Mouse (Mus musculus): ENCODE data around the gene Vamp2.

The Vamp2 gene

DNA sequence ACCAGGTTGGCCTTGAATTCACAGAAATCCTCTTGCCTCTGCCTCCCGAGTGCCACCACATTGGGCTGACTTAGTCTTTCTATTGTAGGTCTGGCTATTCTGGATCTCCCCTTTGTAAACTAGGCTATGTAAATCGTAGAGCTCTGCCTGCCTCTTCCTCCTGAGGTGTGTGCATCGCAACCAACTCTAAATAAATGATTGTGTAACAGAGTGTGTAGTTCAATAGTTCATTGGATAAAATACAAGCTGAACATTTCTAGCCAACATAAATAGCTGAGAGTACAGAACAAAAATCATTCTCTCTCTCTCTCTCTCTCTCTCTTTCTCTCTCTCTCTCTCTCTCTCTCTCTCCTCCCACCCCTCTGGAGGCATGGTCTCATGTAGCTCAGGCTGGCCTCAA is 26.3 kb downstream of the Vamp2 start:
- no peak for DNase-seq (ENCODE audit: low spot score)

DNA sequence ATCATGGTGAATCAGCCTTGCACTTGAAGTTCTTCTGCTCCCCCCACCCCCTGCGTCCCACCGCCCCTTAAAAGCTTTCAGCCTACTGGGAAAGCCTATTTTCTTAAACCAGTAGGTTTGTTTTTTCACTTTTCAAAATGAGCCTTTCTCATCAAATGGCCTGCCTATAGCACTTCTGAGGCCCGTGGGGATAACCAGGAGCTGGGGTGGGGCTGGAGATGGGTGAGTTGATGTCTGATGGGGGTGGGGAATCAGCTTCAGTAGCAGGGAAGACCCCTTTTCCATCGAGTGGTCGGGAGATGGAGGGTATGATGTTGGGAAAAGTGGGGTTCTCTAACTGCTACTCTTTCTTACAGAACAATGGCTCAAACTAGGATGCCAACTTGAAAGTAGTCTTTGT is 28.6 kb downstream of the Vamp2 start:
- DNase-seq (ENCODE audit: low spot score), result no peak

DNA sequence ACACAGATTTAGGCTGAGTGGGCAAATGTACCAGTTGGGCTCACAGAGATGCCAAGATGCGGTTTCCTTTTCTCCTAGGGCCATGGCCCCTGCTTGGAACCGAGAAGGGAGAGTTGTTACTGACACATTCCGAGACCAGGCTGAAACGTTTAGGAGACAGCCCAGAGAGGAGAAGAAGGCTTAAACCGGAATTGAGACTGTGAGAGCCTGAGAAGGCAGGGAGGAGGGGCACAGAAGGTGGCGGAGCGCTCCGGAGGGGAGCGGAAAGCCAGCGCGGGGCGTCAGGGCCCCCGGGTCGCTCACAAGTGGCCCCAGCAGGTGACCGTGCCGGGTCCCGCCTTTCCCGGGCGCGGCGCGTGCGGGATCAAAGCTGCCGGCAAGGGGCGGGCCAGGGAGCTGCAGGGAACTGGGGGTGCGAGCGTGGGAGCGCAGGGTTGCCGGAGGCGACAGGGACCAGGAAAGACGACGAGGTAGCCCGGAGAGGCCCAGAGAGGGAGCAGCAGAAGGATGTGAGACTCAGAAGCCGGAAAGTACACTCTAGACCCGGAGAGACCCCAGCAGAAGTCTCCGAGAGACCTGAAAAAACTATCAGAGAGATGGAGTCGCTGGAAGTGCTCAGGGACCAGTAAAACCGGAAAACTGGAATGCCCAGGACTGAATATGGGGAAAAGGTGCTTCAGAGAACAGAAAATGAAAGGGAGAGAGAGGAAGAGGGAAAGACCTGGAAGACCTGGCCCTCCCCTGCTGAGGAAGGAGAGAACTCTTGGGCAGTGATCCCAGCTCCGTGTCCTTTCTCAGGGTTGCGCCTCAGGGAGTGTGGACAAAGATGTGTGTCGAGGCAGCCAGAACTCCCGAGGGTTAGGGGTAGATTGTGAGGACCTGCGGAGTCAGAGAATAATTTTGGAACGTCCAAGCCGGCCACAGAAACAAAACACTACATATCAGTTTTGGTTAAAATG is 29.7 kb downstream of the Vamp2 start:
- DNase-seq (ENCODE audit: low spot score), result peak; percentile 68

DNA sequence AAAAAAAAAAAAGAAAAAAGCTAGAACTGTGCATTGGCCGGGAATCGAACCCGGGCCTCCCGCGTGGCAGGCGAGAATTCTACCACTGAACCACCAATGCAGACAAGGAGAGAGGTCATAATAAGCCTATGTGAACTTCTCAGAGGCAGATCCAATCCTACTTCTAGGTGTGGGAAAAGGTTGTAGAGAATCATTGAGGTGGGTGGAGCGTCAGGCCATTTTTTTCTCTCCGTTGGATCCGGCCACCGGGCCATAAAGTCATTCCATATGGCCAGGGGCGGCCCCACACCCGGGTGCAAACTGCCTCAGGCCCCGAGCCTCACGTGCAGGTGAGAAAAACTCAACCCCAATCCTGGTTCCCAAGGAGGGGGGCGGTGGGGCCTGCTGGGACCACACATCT is 30.5 kb downstream of the Vamp2 start:
- peak; percentile 93 for DNase-seq (ENCODE audit: low spot score)

DNA sequence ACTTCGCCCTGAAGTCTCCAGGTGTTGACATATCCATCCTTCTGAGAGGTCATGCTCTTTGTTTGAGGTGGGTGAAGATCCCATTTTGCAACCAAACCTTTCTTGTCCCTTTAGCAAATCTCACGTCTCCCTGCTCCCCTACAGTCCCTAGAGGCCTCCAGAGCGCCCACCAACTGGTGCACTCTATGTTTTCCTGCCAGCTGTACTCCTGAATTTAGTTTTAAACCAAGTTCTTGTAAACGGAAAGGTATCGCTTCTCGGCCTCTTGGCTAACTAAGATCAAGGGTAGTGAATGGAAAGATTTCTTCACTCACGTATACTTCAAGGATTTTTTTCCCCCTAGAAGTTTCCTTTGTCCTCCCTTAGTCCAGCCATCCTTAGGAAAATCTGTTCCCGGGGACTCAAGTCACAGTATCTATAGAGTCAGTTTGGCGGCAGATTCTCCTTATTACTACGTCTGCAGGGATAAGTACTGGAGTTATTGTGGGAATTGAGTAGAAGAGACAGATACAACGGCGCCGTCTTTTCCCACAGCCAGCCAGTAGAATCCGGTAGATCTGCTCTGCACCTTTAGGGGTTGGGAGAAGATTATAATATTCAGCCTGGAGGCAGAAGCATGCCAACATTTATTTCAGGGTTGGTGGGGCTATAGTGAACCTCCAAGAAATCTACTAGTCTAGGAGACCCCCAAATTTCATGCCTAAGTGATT is 31.3 kb downstream of the Vamp2 start:
- DNase-seq (ENCODE audit: low spot score), result no peak

DNA sequence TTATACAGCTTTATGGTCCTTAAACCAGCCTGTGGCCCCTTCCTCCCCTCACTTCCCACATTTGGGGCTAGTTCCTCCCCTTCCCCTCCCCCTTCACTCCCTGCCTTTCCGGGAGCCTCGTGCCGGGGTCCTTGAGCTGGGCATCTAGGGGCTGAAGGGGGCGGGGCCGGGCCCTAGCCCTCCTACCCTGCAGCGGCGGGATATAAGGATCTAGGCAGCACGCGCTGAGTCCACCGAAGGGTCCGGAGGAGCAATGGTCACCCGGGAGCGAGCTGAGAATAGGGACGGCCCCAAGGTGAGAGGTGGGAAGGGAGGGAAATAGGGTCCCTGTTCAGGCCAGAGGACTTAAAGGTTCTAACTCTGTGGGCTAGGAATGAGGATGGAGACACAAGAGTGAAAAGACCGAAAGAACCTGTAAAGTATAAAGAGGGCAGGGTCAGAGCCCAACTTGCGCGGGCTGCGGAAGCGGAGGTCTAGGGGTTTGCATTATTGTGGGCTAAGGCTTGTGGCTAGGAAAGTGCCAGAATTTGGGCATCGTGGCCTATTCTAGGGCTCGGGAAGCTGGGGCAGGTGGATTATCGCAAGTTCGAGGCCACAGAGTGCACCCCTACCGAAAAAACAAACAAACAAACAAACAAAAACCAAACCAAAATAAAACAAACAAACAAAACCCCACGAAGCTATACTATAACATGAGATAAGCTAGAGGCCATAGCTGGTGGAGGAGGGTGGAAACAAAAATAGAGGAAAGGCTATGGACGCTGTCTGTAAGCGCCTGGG is 32.1 kb downstream of the Vamp2 start, which contains the start of gene Hes7:
Hes7 (plus strand) TSS at position 184 of the 780 bp plus-strand sequence.
- DNase-seq (ENCODE audit: low spot score), result no peak

DNA sequence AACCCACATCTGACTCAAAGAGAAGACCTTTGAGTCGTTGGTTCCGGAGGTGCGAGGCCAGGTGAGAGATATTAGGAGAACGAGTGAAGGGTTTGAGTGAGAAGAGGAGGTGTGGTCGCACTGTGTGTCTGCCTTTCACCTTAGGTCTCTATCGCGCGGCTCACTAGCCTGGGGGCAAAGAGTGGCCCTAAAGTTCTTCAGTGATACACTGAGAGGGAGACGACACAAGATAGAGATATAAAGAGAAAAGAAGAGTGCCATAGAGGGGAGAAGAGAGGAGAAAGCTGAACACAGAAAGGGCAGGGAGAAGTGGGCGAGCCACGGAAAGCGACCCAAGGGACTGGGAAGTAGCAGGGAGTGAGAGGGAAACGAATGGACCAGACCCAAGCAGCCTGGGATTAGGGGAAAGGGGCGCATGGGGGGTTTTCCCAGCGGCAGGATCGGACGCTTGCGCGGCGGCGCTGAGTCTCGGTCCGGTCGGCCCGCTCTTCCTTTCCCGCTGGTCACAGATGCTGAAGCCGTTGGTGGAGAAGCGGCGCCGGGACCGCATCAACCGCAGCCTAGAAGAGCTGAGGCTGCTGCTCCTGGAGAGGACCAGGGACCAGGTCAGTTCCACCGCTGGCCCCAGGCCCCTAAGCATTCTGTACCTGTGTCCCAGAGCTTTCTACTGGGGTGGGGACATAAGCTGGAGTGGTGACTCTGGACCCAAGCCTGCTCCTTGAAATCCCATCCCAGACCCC is 32.9 kb downstream of the Vamp2 start:
- DNase-seq (ENCODE audit: low spot score), result no peak

DNA sequence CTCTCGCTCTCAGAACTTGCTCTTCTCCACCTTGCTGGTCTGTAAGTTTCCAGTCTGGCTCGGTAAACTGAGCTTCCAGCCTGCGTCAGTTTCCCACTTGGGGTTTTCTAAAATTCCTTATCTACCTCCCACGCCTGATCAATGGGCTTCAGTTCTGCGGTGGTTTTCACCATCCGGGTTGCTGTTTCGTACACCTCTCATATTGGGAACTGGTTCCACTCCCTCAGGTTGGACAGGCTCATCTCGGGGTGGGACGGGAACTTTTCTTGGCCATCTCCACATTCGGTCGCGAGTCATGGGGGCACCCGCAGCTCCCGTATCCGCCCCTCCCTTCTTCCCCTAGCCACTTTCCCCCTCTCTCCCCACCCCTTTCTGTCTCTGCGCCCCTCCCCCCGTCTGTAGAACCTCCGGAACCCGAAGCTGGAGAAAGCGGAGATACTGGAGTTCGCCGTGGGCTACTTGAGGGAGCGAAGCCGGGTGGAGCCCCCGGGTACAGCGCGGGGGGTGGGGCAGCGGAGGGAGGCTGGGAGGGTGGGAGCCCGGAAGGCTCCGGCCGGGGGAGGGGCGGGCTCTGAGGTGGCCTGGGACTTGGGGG is 33.5 kb downstream of the Vamp2 start:
- no peak for DNase-seq (ENCODE audit: low spot score)

DNA sequence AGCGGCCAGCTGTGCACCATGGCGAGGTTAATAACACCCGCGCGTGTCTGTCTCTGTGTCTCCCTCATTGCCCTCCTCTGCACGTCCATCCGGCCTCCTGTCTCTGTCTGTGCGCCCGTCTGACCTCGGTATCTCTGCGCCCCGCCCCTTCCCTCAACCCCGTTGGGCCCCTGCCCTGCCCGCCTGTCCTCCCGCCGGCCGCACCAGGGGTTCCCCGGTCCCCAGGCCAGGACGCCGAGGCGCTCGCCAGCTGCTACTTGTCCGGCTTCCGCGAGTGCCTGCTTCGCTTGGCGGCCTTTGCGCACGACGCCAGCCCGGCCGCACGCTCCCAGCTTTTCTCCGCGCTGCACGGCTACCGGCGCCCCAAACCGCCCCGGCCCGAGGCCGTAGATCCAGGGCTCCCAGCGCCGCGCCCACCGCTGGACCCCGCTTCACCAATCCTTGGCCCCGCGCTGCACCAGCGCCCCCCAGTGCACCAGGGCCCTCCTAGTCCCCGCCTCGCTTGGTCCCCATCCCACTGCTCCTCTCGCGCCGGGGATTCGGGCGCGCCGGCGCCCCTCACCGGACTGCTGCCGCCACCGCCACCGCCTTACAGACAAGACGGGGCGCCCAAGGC is 34.2 kb downstream of the Vamp2 start, which contains the start of gene 9130213A22Rik:
9130213A22Rik (minus strand) TSS at position 254 of the 616 bp plus-strand sequence.
- peak; percentile 90 for DNase-seq (ENCODE audit: low spot score)

DNA sequence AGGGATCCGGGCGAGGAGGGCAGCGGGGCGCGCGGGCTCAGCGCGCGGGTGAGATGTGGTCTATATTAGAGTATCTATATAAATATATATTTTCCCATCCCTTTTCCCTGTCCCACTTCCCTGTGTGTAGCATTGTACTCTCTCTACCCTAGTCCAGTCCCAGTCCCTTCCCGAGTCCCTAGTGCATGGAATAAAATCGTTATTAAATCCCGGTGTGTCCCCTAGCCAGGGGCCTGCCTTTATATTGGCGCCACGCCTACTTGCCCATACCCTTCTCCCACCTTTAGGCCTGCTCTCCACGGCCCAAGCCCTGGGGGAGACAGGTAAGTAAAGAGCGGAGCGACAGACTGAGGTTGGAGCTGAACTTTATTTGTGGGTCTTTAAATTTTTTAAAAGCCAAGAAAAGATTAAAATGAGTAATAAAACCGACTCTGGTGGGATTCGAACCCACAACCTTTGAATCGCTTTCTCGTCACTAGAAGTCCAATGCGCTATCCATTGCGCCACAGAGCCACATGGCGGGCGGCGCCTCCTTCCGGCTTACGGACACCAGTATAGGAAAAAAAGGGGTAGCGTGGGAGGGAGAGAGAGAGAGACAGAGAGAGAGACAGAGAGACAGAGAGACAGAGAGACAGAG is 34.9 kb downstream of the Vamp2 start:
- DNase-seq (ENCODE audit: low spot score), result peak; percentile 91

DNA sequence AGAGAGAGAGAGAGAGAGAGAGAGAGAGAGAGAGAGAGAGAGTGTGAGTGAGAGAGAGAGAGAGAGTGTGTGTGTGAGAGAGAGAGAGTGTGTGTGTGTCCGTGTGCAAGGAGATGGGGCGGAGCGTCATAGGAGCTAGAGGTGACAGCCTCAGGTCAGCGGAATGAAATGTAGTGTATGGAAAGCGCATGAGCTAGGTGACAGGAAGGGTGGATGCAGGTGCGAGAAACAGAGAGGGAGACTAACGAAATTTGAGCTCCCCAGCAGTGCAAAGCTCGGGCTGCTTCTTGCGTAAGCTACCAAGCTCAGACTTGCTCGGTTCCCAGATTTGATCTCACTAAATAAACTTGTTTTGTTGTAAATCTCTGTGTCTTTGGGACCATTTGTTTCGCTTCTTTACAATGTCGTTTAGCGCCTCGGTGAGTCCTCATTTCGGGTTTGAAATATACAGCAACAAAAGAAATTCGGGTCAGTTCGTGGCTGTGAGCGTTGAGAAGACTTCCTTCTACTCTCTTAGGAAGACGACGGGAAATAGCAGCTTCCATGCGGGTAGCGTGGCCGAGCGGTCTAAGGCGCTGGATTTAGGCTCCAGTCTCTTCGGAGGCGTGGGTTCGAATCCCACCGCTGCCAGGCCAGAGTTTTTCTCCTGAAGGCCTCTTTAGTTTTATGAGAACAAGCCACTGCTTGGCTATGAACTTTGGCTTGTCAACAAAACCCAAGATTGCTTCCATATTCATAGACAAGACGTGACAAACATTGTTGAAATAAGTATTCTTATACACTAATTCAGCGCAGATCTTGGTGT is 35.6 kb downstream of the Vamp2 start:
- peak; percentile 89 for DNase-seq (ENCODE audit: low spot score)

DNA sequence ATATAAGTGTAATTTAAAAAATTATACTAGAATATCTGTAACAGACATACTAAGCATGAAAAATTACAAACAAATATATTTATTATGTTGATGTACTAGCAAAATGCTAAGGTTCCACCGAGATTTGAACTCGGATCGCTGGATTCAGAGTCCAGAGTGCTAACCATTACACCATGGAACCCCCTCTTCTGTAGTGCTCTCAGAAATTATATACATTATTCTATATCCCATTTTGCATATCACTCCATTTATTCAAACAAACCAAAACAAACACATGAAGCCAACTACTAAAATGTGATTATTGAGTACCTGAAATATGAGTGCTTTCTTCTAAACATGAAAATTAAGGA is 36.2 kb downstream of the Vamp2 start:
- DNase-seq (ENCODE audit: low spot score), result peak; percentile 81

DNA sequence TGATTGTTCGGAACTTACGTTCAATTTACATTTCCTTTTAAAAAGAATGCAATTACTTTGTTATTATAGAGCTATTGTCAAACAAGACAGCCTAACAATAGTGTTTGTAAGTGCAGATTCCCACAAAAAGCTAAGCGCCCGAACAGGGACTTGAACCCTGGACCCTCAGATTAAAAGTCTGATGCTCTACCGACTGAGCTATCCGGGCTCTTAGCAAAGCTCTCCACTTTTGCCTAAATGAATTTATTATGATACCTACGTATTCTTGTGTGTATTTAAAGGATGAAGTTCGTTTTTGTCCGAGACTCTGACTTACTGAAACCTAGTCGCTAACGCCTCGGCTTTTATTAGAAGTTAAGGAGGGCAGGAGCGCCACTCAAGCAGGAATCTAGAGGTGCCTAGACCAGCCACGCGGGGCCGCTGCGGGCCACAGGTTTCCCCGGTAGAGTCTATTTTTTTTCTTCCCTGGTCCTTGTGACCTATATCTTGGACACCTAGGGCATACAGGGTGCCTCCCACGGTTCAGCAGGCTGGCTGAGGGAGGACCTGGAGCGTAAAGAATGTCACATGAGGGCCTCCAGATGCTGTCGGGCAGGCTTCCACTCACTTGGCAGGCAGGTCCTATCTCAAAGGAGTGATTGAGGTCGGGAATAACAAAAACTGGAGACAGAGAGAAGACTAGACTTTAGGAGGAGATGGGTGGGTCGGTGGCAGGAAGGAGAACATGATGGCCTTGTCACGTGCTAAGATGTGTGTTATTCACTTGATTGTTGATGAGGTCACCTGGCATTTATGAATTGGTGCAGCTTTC is 37.0 kb downstream of the Vamp2 start:
- peak; percentile 90 for DNase-seq (ENCODE audit: low spot score)

DNA sequence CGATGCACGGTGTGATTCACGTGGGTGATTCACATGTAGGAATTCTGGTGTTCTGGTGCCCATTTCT is 37.4 kb downstream of the Vamp2 start, which contains the start of gene Aloxe3:
Aloxe3 (plus strand) TSS at position 45 of the 67 bp plus-strand sequence.
- no peak for DNase-seq (ENCODE audit: low spot score)

DNA sequence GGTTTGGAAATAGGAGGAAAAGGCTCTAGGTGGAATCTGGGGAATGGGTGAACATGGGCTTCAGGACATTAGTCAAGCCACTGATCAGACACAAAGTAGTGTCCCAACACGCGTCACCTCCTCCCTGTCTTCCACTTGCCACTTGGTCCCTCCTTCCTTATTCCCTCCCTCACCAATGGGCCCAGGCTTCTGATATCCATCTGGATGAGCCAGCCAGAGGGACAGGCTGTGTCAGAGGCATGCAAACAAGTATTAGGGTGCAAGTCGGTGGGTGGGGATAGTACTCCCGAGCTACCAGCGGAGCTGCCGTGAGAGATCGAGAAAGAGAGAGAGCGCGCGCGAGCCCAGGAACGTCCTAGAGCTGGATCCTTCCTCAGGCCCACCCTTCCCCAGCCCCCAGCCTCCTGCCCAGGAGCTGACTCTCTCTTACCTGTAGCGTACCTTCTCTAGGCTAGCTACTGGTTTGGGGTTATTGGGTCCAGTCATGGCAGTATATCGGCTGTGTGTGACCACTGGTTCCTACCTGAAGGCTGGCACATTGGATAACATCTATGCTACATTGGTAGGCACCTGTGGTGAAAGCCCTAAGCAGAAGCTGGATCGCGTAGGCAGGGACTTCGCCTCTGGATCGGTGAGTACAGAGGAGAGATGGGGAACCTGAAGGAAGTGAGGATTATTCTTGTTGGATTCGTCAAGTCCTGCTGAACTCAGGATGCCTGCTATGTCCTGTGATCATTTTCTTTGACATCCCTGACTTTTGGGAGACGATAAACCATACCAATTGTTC is 37.8 kb downstream of the Vamp2 start:
- no peak for DNase-seq (ENCODE audit: low spot score)

DNA sequence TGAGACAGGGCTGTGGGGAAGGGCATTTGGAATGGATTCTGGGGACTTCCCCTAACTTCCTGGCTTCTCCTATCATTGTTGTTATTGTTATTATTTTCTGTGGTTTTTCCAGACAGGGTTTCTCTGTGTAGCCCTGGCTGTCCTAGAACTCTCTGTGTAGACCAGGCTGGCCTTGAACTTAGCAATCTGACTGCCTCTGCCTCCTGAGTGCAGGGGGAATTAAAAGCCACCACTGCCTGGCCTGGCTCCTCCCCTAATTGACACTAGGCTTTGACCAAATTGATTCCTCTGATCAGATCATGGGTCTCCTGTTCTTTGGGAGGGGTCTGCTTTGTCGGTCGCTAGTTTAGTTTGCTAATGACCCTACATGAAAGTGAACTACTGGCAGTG is 38.4 kb downstream of the Vamp2 start:
- DNase-seq (ENCODE audit: low spot score), result no peak

DNA sequence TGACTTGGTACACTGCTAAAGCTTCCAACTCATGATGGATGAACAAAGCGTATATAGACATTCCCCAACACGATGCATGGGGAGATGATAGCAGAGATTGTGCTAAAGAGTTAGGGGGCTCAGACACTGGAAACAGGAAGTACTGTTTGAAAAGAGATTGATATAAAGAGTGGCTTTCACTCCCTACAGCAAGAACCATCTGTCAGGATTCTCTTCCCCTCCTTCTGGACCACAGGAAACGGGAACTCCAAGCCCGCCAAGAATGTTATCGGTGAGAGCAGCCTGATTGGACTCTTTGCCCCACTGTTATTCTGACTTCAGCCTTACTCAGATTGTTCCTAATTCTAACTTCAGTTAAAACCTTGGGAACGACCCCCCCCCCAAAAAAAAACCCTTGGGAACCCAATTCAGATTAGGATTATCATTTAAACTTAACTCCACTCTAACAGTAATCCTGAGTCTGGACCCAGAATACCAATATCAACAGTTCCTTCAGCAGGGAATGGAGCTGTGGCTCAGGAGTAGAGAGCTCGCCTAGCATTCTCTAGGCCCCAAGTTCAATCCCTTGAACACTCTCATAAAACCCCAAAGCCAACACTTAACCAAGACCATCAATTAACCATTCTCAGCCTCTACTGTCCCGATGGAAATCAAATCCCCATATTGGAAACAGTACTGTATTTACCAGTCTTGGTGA is 40.3 kb downstream of the Vamp2 start:
- no peak for DNase-seq (ENCODE audit: low spot score)

DNA sequence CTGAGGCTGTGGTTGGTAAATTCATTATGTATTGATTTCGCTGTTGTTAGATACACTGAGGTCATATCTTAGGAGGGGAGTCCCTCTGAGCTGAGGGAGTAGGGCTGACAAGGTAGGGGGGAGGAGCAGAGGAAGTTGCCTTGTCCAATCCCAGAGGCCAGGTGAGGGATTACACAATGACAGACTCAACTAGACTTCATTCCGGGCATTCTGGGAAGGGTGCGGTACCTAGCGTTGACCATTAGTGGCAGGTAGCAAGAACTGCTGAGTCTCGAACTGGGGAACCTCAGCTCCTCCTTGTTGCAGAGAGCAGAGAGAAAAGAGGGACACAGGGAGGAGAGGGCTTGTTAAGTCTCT is 45.3 kb downstream of the Vamp2 start:
- DNase-seq (ENCODE audit: low spot score), result peak; percentile 20

All from lung, postnatal 25 days (tissue).